Mouse (Mus musculus) testis, postnatal 10 days (tissue): ENCODE results near the gene E2f4.
"Not testable (repeated sequence)": the region's sequence is repeated elsewhere in the genome, so short reads cannot be mapped to it uniquely, and the experiment has no call there.

ENCODE experiments used
- DNase-seq: peaks from one replicate; pipeline ENCODE4 v3.0.0; 2021; ENCODE audit warnings: low spot score

E2f4 gene

GRCm38 (mm10) chr8:105269075-105269458, 28.4 kb upstream of the E2f4 start:
- no peak for DNase-seq

- no peak for DNase-seq
Measured at GRCm38 (mm10) chr8:105269461-105269947, 28.0 kb upstream of the E2f4 start, which contains the start of gene Hsf4. Gene Hsf4, plus strand, starts transcription at chr8:105269801.

- DNase-seq = no peak
Measured at GRCm38 (mm10) chr8:105270101-105270915, 27.2 kb upstream of the E2f4 start.

GRCm38 (mm10) chr8:105270916-105271186, 26.6 kb upstream of the E2f4 start:
- no peak for DNase-seq

GRCm38 (mm10) chr8:105275387-105275786, 22.1 kb upstream of the E2f4 start:
- no peak for DNase-seq

GRCm38 (mm10) chr8:105275840-105276239, 21.6 kb upstream of the E2f4 start, which contains the start of gene Nol3:
Gene Nol3, plus strand, starts transcription at chr8:105276140.
- no peak for DNase-seq

- DNase-seq = peak; percentile 72
Measured at GRCm38 (mm10) chr8:105276292-105277120, 21.0 kb upstream of the E2f4 start.

GRCm38 (mm10) chr8:105278911-105279334, 18.5 kb upstream of the E2f4 start:
- peak; percentile 80 for DNase-seq

- no peak for DNase-seq
Measured at GRCm38 (mm10) chr8:105280567-105280966, 16.9 kb upstream of the E2f4 start.

- no peak for DNase-seq
Measured at GRCm38 (mm10) chr8:105281821-105282220, 15.6 kb upstream of the E2f4 start.

GRCm38 (mm10) chr8:105282239-105282638, 15.2 kb upstream of the E2f4 start:
- no peak for DNase-seq

- DNase-seq = peak; percentile 74
Measured at GRCm38 (mm10) chr8:105283074-105283473, 14.4 kb upstream of the E2f4 start.

- DNase-seq = no peak
Measured at GRCm38 (mm10) chr8:105285514-105285913, 11.9 kb upstream of the E2f4 start.

- DNase-seq = no peak
Measured at GRCm38 (mm10) chr8:105286907-105287306, 10.6 kb upstream of the E2f4 start.

- DNase-seq = no peak
Measured at GRCm38 (mm10) chr8:105288231-105288630, 9.2 kb upstream of the E2f4 start.

- peak; percentile 98 for DNase-seq
Measured at GRCm38 (mm10) chr8:105288958-105289732, 8.3 kb upstream of the E2f4 start.

GRCm38 (mm10) chr8:105289805-105290460, 7.5 kb upstream of the E2f4 start, which contains the start of gene 4931428F04Rik:
Gene 4931428F04Rik, minus strand, starts transcription at chr8:105289864.
- DNase-seq = peak; percentile 75

- peak; percentile 99 for DNase-seq
Measured at GRCm38 (mm10) chr8:105290554-105291314, 6.7 kb upstream of the E2f4 start.

- peak; percentile 39 for DNase-seq
Measured at GRCm38 (mm10) chr8:105291364-105291763, 6.1 kb upstream of the E2f4 start.

- not testable (repeated sequence) for DNase-seq
Measured at GRCm38 (mm10) chr8:105291802-105292201, 5.7 kb upstream of the E2f4 start.

- no peak for DNase-seq
Measured at GRCm38 (mm10) chr8:105292471-105292870, 5.0 kb upstream of the E2f4 start.
